In the genomic region with DNA sequence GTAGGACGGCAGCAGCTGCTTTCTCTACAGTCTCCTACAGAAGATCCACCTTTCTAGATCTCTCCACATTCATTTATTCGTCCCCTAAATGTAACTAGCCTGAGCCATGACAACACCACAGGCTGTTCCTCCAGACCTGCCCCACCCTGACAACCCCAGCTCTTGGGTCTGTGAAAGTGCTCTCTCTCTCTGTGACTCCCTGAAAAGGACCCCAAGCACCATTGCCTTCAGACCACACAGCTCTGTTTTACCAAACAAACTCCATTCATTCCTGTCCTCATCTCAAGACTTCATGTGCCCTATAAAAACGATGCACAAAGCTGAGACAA, we compare ENCODE assay signal across 9 mouse cellular contexts. TPM values are rescaled to one million over a fixed set of nuclear protein-coding genes. Genes with fewer than 3 reads are reported as not detected.
DNase-seq lines count a peak whose midpoint lies in the region; ATAC-seq and TF ChIP-seq lines count a peak whose summit lies in the region.
"Had no signal": no experiment of that assay in that cellular context is flagged by ENCODE, and none has a peak within 500 bp of the region (broad histone marks: within the 10 kb centered on the region; RNA-seq: fewer than 3 reads in every experiment).

No protein-coding gene starts in this region.

- H3K4me2 ChIP-seq in heart, postnatal 0 days (ENCODE audit: low read depth, low read length) = peak overlapping the region; percentile 98
- peak overlapping the region; percentile 99 for H3K4me2 ChIP-seq in embryonic facial prominence, embryonic 14.5 days (ENCODE audit: low read depth, low read length)
- H3K4me2 ChIP-seq in intestine, embryonic 15.5 days (replicated peaks) = peak overlapping the region; percentile 92

- H3K27me3 ChIP-seq in heart, postnatal 0 days (ENCODE audit: control insufficient read depth, insufficient read depth, low read length) = no peaks in the 10 kb centered on the region
- peaks cover 26% of the 10 kb centered on the region; the same call in 1 of the 2 replicates for H3K27me3 ChIP-seq in embryonic facial prominence, embryonic 14.5 days (replicated peaks; ENCODE audit: control insufficient read depth, insufficient read depth, low read length)
- H3K27me3 ChIP-seq in intestine, embryonic 15.5 days (replicated peaks) = 0 out of 2 replicates have a peak, but pooled peaks cover 5% of the 10 kb centered on the region

- no peaks in the 10 kb centered on the region for H3K36me3 ChIP-seq in heart, postnatal 0 days (replicated peaks; ENCODE audit: control insufficient read depth, insufficient read depth, low read length)
- no peaks in the 10 kb centered on the region for H3K36me3 ChIP-seq in embryonic facial prominence, embryonic 14.5 days (ENCODE audit: control insufficient read depth, insufficient read depth, low read length)
- no peaks in the 10 kb centered on the region for H3K36me3 ChIP-seq in intestine, embryonic 15.5 days

- H3K4me3 ChIP-seq in heart, postnatal 0 days (ENCODE audit: low read depth, low read length) = peak overlapping the region; percentile 51
- H3K4me3 ChIP-seq in embryonic facial prominence, embryonic 14.5 days (ENCODE audit: low read depth, low read length) = peak overlapping the region; percentile 61
- peak overlapping the region; percentile 50 for H3K4me3 ChIP-seq in intestine, embryonic 15.5 days (replicated peaks)

- TF ChIP-seq CTCF in heart, postnatal 0 days (IDR thresholded peaks at IDR 0.05; ENCODE audit: low read depth) = no peak

- no peaks in the 10 kb centered on the region for H3K4me1 ChIP-seq in heart, postnatal 0 days (ENCODE audit: control insufficient read depth, insufficient read depth)
- H3K4me1 ChIP-seq in embryonic facial prominence, embryonic 14.5 days (ENCODE audit: control insufficient read depth, insufficient read depth, low read length) = peaks cover 7% of the 10 kb centered on the region
- H3K4me1 ChIP-seq in intestine, embryonic 15.5 days (replicated peaks) = peaks cover 4% of the 10 kb centered on the region

- ATAC-seq in heart, postnatal 0 days (ENCODE audit: insufficient read depth, low read depth) = peak; percentile 39; the same call in 1 of the 2 replicates
- ATAC-seq in embryonic facial prominence, embryonic 14.5 days (ENCODE audit: low read depth) = peak; percentile 35; the same call in 1 of the 2 replicates
- 0 out of 2 replicates have a peak, but pooled peaks have one; percentile 3 for ATAC-seq in intestine, embryonic 15.5 days
- no peak for ATAC-seq in megakaryocyte progenitor cell, adult 5-6 weeks (replicated peaks; ENCODE audit: poor library complexity)

- no peak overlapping the region for H3K27ac ChIP-seq in heart, postnatal 0 days (ENCODE audit: low read depth)
- H3K27ac ChIP-seq in embryonic facial prominence, embryonic 14.5 days (replicated peaks; ENCODE audit: low read depth, low read length) = no peak overlapping the region
- H3K27ac ChIP-seq in intestine, embryonic 15.5 days = no peak overlapping the region

- no peak for TF ChIP-seq EP300 in heart, postnatal 0 days (IDR thresholded peaks at IDR 0.05; ENCODE audit: low read depth)

- WGBS in heart, postnatal 0 days = 12% methylated on average over 3 of the region's 3 CpGs
- 14% methylated on average over 3 of the region's 3 CpGs for WGBS in embryonic facial prominence, embryonic 14.5 days
- 19% methylated on average over 3 of the region's 3 CpGs for WGBS in intestine, embryonic 15.5 days

- no peak for DNase-seq in heart, postnatal 0 days (ENCODE audit: low spot score)
- no peak for DNase-seq in heart, adult 18-20 months
- DNase-seq in embryonic facial prominence, embryonic 14.5 days (ENCODE audit: low spot score) = no peak
- DNase-seq in naive thymus-derived CD4-positive, alpha-beta T cell, adult 2 months (ENCODE audit: low read depth) = peak; percentile 4
- DNase-seq in layer of hippocampus, postnatal 14 days (ENCODE audit: low spot score in 2 of 2) = no peak
- no peak for DNase-seq in adipocyte (ENCODE audit: low spot score)

- H3K9me3 ChIP-seq in heart, postnatal 0 days (replicated peaks; ENCODE audit: control insufficient read depth, low read length) = no peaks in the 10 kb centered on the region
- no peaks in the 10 kb centered on the region for H3K9me3 ChIP-seq in embryonic facial prominence, embryonic 14.5 days (ENCODE audit: control insufficient read depth, low read length)
- no peaks in the 10 kb centered on the region for H3K9me3 ChIP-seq in intestine, embryonic 15.5 days

- H3K9ac ChIP-seq in heart, postnatal 0 days (replicated peaks; ENCODE audit: low read depth, low read length) = peak overlapping the region; percentile 41; the same call in 1 of the 2 replicates
- H3K9ac ChIP-seq in embryonic facial prominence, embryonic 14.5 days (ENCODE audit: low read depth, low read length) = peak overlapping the region; percentile 53; the same call in 1 of the 2 replicates
- peak overlapping the region; percentile 44; the same call in 1 of the 2 replicates for H3K9ac ChIP-seq in intestine, embryonic 15.5 days

RNA-seq across cellular contexts. Expression of a gene that starts 0.4 kb away (rescaled TPM):
- 0.31 and 0.46 TPM in 2 replicates for total RNA-seq in heart, postnatal 0 days (2014; rRNA removed; ENCODE audit: low replicate concordance)
- polyA plus RNA-seq in heart, postnatal 0 days (2015; fragmentation: Nextera tagmentation; extraction: Ambion mirVana) = 0.51 and 0.53 TPM in 2 replicates
- 1 to 10 TPM in 1 of 2 experiments, under 1 TPM in 1; 0.22 to 1.9 TPM for total RNA-seq in heart, adult 18-20 months (2021)
- 0.12 and 0.24 TPM in 2 replicates for polyA plus RNA-seq in embryonic facial prominence, embryonic 14.5 days (2014; fragmentation: Nextera tagmentation; extraction: Ambion mirVana)
- 3.7 and 4.2 TPM in 2 replicates for polyA plus RNA-seq in intestine, embryonic 15.5 days (2015; fragmentation: Nextera tagmentation; extraction: Ambion mirVana)
- 1 to 10 TPM; 6.9 to 7.4 TPM for total RNA-seq in layer of hippocampus, postnatal 14 days (2021)
- not detected in 2 replicates for total RNA-seq in megakaryocyte progenitor cell, adult 5-6 weeks (2015)
- 0.03 TPM in 1 of 2 replicates, not detected in the other for total RNA-seq in megakaryocyte progenitor cell, adult 5-6 weeks (2017)
- total RNA-seq: MEL had no signal
